Mouse (Mus musculus) neural tube, embryonic 11.5 days (tissue): ENCODE data around the gene Kcnk1. TPM values are rescaled to one million over a fixed set of nuclear protein-coding genes. Genes with fewer than 3 reads are reported as not detected.

Experiments used
- ATAC-seq: fragments of 200-750 bp; cut with Nextera tagmentation; 2 replicates; pipeline ENCODE4 v1.8.0; 2017; ENCODE audit warnings: moderate number of reproducible peaks, mild to moderate bottlenecking, moderate TSS enrichment, moderate library complexity; ENCODE audit not compliant: insufficient read depth, low FRiP score, low TSS enrichment
- DNase-seq: peaks from one replicate; pipeline ENCODE4 v3.0.0-alpha.2; 2015; ENCODE audit warnings: low spot score
- H3K27ac ChIP-seq: fragments of 300-500 bp; sonication (generic); 2 replicates; pipeline ENCODE4 v1.5.1; 2014; ENCODE audit warnings: low read depth, mild to moderate bottlenecking, low read length
- H3K27me3 ChIP-seq: fragments of 300-500 bp; sonication (generic); 2 replicates; pipeline ENCODE4 v1.6.1; 2014; ENCODE audit warnings: mild to moderate bottlenecking, low read length, mixed read lengths; ENCODE audit not compliant: control insufficient read depth, insufficient read depth
- H3K36me3 ChIP-seq: fragments of 300-500 bp; sonication (generic); 2 replicates; pipeline ENCODE4 v1.6.1; 2014; ENCODE audit warnings: mild to moderate bottlenecking, low read length, moderate library complexity, mixed read lengths; ENCODE audit not compliant: control insufficient read depth, insufficient read depth
- H3K4me1 ChIP-seq: fragments of 300-500 bp; sonication (generic); 2 replicates; pipeline ENCODE4 v1.6.1; 2014; ENCODE audit warnings: low read length, mixed read lengths; ENCODE audit not compliant: control insufficient read depth, insufficient read depth
- H3K4me2 ChIP-seq: fragments of 300-500 bp; sonication (generic); 2 replicates; pipeline ENCODE4 v1.6.1; 2014; ENCODE audit warnings: low read depth, mild to moderate bottlenecking, moderate library complexity
- H3K4me3 ChIP-seq: fragments of 300-500 bp; sonication (generic); 2 replicates; pipeline ENCODE4 v1.5.1; 2014; ENCODE audit warnings: low read depth, low read length
- H3K9ac ChIP-seq: fragments of 300-500 bp; sonication (generic); 2 replicates; pipeline ENCODE4 v1.6.1; 2014; ENCODE audit warnings: mild to moderate bottlenecking, low read length
- H3K9me3 ChIP-seq: fragments of 300-500 bp; sonication (generic); 2 replicates; pipeline ENCODE4 v1.6.1; 2016; ENCODE audit warnings: low read length; ENCODE audit not compliant: control insufficient read depth
- WGBS: fragments of 180-500 bp; shearing (Covaris S2); extraction: QIAGEN DNeasy Blood & Tissue Kit; methylation state at CpG from one replicate; pipeline ENCODE4 v1.1.7; 2014; 5-methylcytosine and 5-hydroxymethylcytosine counted together
- polyA plus RNA-seq: library from polyadenylated mRNA; unstranded; fragments of >200 nt; fragmentation: Nextera tagmentation; extraction: Ambion mirVana; gene quantifications from 2 replicates; pipeline ENCODE4 v1.2.1, GENCODE M21; 2014

Gene Kcnk1
- polyA plus RNA-seq, 1 experiment from 2014 or later = 6.1 TPM

GRCm38 (mm10) chr8:125986999-125987589 lies 7.9 kb upstream of the Kcnk1 start:
- H3K27ac ChIP-seq = no peak overlapping the region
- no peak overlapping the region for H3K9ac ChIP-seq
- H3K4me2 ChIP-seq = no peak overlapping the region
- H3K36me3 ChIP-seq = no peaks in the 10 kb centered on the region
- 49% methylated on average over 6 of the region's 6 CpGs for WGBS
- ATAC-seq (no peak), DNase-seq (no peak)
- H3K4me3 ChIP-seq = no peak overlapping the region
- no peaks in the 10 kb centered on the region for H3K27me3 ChIP-seq
- no peaks in the 10 kb centered on the region for H3K4me1 ChIP-seq
- no peaks in the 10 kb centered on the region for H3K9me3 ChIP-seq

GRCm38 (mm10) chr8:125987996-125988395 lies 7.0 kb upstream of the Kcnk1 start:
- H3K27ac ChIP-seq = no peak overlapping the region
- ATAC-seq (no peak), DNase-seq (no peak)
- H3K4me2 ChIP-seq = no peak overlapping the region
- no peak overlapping the region for H3K9ac ChIP-seq
- no peaks in the 10 kb centered on the region for H3K36me3 ChIP-seq
- H3K4me1 ChIP-seq = no peaks in the 10 kb centered on the region
- WGBS = 55% methylated on average over 2 of the region's 2 CpGs
- no peaks in the 10 kb centered on the region for H3K27me3 ChIP-seq
- no peaks in the 10 kb centered on the region for H3K9me3 ChIP-seq
- no peak overlapping the region for H3K4me3 ChIP-seq

DNA sequence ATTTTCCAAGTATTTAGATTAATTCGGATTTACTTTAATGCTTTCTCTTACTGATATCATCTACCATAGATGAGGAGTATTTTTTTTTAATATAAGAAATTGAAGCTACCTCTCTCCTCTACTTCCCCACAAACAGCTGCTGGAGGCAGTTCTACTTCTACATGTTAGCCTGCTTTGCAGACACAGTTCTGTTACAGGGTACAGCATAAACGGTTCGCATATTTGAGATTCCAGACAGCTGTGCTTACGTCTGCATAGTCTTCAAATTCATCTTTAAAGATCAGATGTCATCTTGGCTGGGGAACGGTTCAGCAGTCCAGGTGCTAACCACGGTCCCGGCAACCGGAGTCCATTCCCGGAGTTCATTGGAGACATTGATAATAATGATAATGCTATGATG lies 1.3 kb upstream of the Kcnk1 start:
- H3K4me3 ChIP-seq = no peak overlapping the region
- no peak for ATAC-seq
- DNase-seq = no peak
- no peak overlapping the region for H3K4me2 ChIP-seq
- no peaks in the 10 kb centered on the region for H3K9me3 ChIP-seq
- 76% methylated on average over 9 of the region's 9 CpGs for WGBS
- peaks cover 29% of the 10 kb centered on the region for H3K27me3 ChIP-seq
- no peak overlapping the region for H3K9ac ChIP-seq
- peaks cover 7% of the 10 kb centered on the region; the same call in 1 of the 2 replicates for H3K4me1 ChIP-seq
- no peaks in the 10 kb centered on the region for H3K36me3 ChIP-seq
- H3K27ac ChIP-seq = no peak overlapping the region

- DNase-seq = no peak
- Histone ChIP-seq H3K36me3 (no peaks in the 10 kb centered on the region), H3K4me2 (peak overlapping the region; percentile 89), H3K4me3 (peak overlapping the region; percentile 52), H3K4me1 (peaks cover 7% of the 10 kb centered on the region; the same call in 1 of the 2 replicates), H3K27ac (no peak overlapping the region), H3K27me3 (peaks cover 29% of the 10 kb centered on the region), H3K9me3 (no peaks in the 10 kb centered on the region), H3K9ac (peak overlapping the region; percentile 62)
- WGBS = 15% methylated on average over 14 of the region's 14 CpGs
- ATAC-seq = no peak
Measured at GRCm38 (mm10) chr8:125996031-125996839, 1.3 kb downstream of the Kcnk1 start.

DNA sequence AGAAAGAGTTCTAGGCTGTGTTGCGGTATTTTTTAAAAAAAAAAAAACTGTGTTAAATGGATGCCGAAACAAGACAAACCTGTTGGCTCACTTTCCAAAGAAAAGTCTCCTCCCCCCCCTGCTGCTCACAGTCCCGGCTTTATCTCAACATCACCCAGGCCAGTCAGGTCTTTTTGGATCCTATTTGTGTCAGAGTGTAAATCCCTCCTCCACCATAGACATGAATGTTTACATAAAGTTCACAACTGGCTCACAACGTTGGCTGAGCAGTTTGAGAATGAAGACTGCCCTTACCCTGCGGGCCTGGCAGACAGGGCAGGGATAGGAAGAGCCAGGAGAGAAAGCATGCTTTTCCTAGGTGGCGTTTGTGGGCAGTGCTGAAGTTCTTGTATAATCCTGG lies 2.0 kb downstream of the Kcnk1 start:
- Histone ChIP-seq H3K4me3 (no peak overlapping the region), H3K4me2 (no peak overlapping the region), H3K4me1 (peaks cover 7% of the 10 kb centered on the region; the same call in 1 of the 2 replicates), H3K36me3 (no peaks in the 10 kb centered on the region), H3K9me3 (no peaks in the 10 kb centered on the region), H3K27ac (no peak overlapping the region), H3K27me3 (peaks cover 29% of the 10 kb centered on the region), H3K9ac (no peak overlapping the region)
- WGBS = 34% methylated on average over 6 of the region's 6 CpGs
- DNase-seq (no peak), ATAC-seq (no peak)

- H3K4me3 ChIP-seq = no peak overlapping the region
- H3K36me3 ChIP-seq = no peaks in the 10 kb centered on the region
- H3K27me3 ChIP-seq = peaks cover 29% of the 10 kb centered on the region
- WGBS = 72% methylated on average over 5 of the region's 5 CpGs
- H3K27ac ChIP-seq = no peak overlapping the region
- peaks cover 7% of the 10 kb centered on the region; the same call in 1 of the 2 replicates for H3K4me1 ChIP-seq
- no peaks in the 10 kb centered on the region for H3K9me3 ChIP-seq
- no peak for DNase-seq
- ATAC-seq = no peak
- no peak overlapping the region for H3K4me2 ChIP-seq
- H3K9ac ChIP-seq = no peak overlapping the region
Measured at GRCm38 (mm10) chr8:125997550-125997949, 2.6 kb downstream of the Kcnk1 start.

DNA sequence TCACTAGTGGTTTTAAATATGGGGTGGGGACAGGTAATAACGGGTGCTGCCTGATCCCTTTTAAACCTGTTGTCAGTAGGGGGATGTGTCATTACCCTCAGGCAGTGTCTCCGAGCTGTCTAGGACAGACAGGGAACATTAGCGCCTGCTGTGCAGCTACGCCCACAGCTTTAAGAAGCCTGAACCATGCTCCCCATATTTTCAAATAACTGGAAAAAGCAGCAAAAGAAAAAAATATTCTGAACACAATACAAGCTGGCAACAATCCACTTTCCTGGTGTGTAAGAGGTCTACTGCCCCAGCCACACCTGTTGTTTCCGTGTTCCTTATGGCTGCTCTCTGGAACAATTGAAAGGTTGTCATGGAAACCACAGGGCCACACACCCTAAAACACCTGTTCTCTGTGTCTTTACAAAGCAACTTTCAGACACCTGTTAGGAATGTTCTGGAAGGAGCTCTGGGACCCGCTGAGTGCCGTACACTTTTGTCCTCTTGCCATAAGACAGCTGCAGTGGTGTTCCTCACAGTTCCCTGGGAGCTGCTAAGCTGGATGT lies 4.9 kb downstream of the Kcnk1 start:
- Histone ChIP-seq H3K4me2 (no peak overlapping the region), H3K4me3 (no peak overlapping the region), H3K9ac (no peak overlapping the region), H3K9me3 (no peaks in the 10 kb centered on the region), H3K36me3 (no peaks in the 10 kb centered on the region), H3K27me3 (peaks cover 23% of the 10 kb centered on the region), H3K4me1 (peaks cover 5% of the 10 kb centered on the region; the same call in 1 of the 2 replicates), H3K27ac (no peak overlapping the region)
- WGBS = 72% methylated on average over 7 of the region's 7 CpGs
- DNase-seq (no peak), ATAC-seq (no peak)

- Histone ChIP-seq H3K27me3 (no peaks in the 10 kb centered on the region), H3K9me3 (no peaks in the 10 kb centered on the region), H3K4me1 (no peaks in the 10 kb centered on the region), H3K4me2 (no peak overlapping the region), H3K4me3 (no peak overlapping the region), H3K36me3 (no peaks in the 10 kb centered on the region), H3K27ac (no peak overlapping the region), H3K9ac (no peak overlapping the region)
- 92% methylated on average over 6 of the region's 6 CpGs for WGBS
- DNase-seq (no peak), ATAC-seq (no peak)
Measured at GRCm38 (mm10) chr8:126003546-126003945, 8.6 kb downstream of the Kcnk1 start.
